Mouse (Mus musculus) cerebellum, adult 2 months (tissue): ENCODE measurements around the gene Map4k3. TPM values are rescaled to one million over a fixed set of nuclear protein-coding genes. Genes with fewer than 3 reads are reported as not detected.

Experiments
- DNase-seq, 2 experiments: peaks; one replicate each; pipeline ENCODE4 v3.0.0; 2021
- H3K27ac ChIP-seq: fragments of 200-500 bp; 2 replicates; pipeline ENCODE4 v1.5.1; 2012; ENCODE audit warnings: low read length, control low read depth, inconsistent platforms; ENCODE audit not compliant: insufficient read depth
- H3K27me3 ChIP-seq: fragments of 200-500 bp; 2 replicates; pipeline ENCODE4 v1.6.1; 2012; ENCODE audit warnings: inconsistent platforms, mild to moderate bottlenecking, low read length, moderate library complexity; ENCODE audit not compliant: control insufficient read depth, insufficient read depth
- H3K4me1 ChIP-seq: fragments of 200-500 bp; 2 replicates; pipeline ENCODE4 v1.6.1; 2011; ENCODE audit warnings: low read length; ENCODE audit not compliant: control insufficient read depth, insufficient read depth
- H3K4me3 ChIP-seq: fragments of 200-500 bp; replicated peaks from 2 replicates; pipeline ENCODE3; 2011; ENCODE audit warnings: mild to moderate bottlenecking, low read depth, low read length, control low read depth; ENCODE audit not compliant: insufficient read depth
- CTCF ChIP-seq: fragments of 200-500 bp; IDR thresholded peaks from 2 replicates; pipeline ENCODE4 v1.5.1; 2011; ENCODE audit warnings: low read depth, mild to moderate bottlenecking, control low read depth, low read length, moderate library complexity, borderline replicate concordance; ENCODE audit not compliant: insufficient read depth
- POLR2A ChIP-seq: fragments of 200-500 bp; IDR thresholded peaks from 2 replicates; pipeline ENCODE4 v1.6.1; 2011; ENCODE audit warnings: low read length, control low read depth, borderline replicate concordance; ENCODE audit not compliant: insufficient read depth
- WGBS: fragments of 180-500 bp; shearing (Covaris S2); methylation state at CpG from one replicate; pipeline ENCODE4 v1.1.7; 2018; 5-methylcytosine and 5-hydroxymethylcytosine counted together
- polyA plus RNA-seq: library from polyadenylated mRNA; depleted of rRNA; stranded (reverse); fragments of >200 nt; gene quantifications from 2 replicates; pipeline ENCODE4 v1.2.3, GENCODE M21; 2012

Gene Map4k3
- polyA plus RNA-seq, 1 experiment, result 45.3 TPM

- Histone ChIP-seq H3K27ac (no peak overlapping the region), H3K27me3 (no peaks in the 10 kb centered on the region), H3K4me3 (no peak overlapping the region), H3K4me1 (peaks cover 39% of the 10 kb centered on the region)
- TF ChIP-seq CTCF (no peak), POLR2A (no peak)
- no peak for DNase-seq
- 52% methylated on average over 6 of the region's 6 CpGs for WGBS
These were observed 21.7 kb downstream of the Map4k3 start for GRCm38 (mm10) chr17:80706608-80707007.

GRCm38 (mm10) chr17:80701687-80702086, 26.6 kb downstream of the Map4k3 start:
- H3K27ac ChIP-seq, result no peak overlapping the region
- DNase-seq, result no peak
- WGBS, result 76% methylated on average over 5 of the region's 5 CpGs

GRCm38 (mm10) chr17:80698930-80699329, 29.4 kb downstream of the Map4k3 start:
- TF ChIP-seq CTCF (no peak), POLR2A (no peak)
- 42% methylated on average over 7 of the region's 7 CpGs for WGBS
- DNase-seq, result no peak
- H3K27ac ChIP-seq, result no peak overlapping the region
- H3K27me3 ChIP-seq, result no peaks in the 10 kb centered on the region
- H3K4me3 ChIP-seq, result no peak overlapping the region
- H3K4me1 ChIP-seq, result peaks cover 19% of the 10 kb centered on the region

More at GRCm38 (mm10) chr17:80701687-80702086, 26.6 kb downstream of the Map4k3 start:
- Histone ChIP-seq H3K27me3 (no peaks in the 10 kb centered on the region), H3K4me1 (peaks cover 30% of the 10 kb centered on the region), H3K4me3 (no peak overlapping the region)
- TF ChIP-seq POLR2A (no peak), CTCF (no peak)

GRCm38 (mm10) chr17:80698191-80698901, 29.9 kb downstream of the Map4k3 start:
- no peak for DNase-seq
- WGBS, result 26% methylated on average over 12 of the region's 12 CpGs
- TF ChIP-seq CTCF (no peak), POLR2A (no peak)
- no peaks in the 10 kb centered on the region for H3K27me3 ChIP-seq
- peaks cover 20% of the 10 kb centered on the region for H3K4me1 ChIP-seq
- no peak overlapping the region for H3K4me3 ChIP-seq
- H3K27ac ChIP-seq, result no peak overlapping the region

- TF ChIP-seq POLR2A (no peak), CTCF (no peak)
- Histone ChIP-seq H3K4me1 (peaks cover 20% of the 10 kb centered on the region), H3K4me3 (no peak overlapping the region), H3K27me3 (no peaks in the 10 kb centered on the region), H3K27ac (no peak overlapping the region)
- no peak for DNase-seq
- WGBS, result 95% methylated on average over 5 of the region's 5 CpGs
These were observed 31.3 kb downstream of the Map4k3 start for GRCm38 (mm10) chr17:80696956-80697355.

GRCm38 (mm10) chr17:80696210-80696609, 32.1 kb downstream of the Map4k3 start:
- TF ChIP-seq CTCF (no peak), POLR2A (no peak)
- no peak for DNase-seq
- Histone ChIP-seq H3K4me1 (peaks cover 20% of the 10 kb centered on the region), H3K27ac (no peak overlapping the region), H3K27me3 (no peaks in the 10 kb centered on the region), H3K4me3 (no peak overlapping the region)
- 86% methylated on average over 6 of the region's 6 CpGs for WGBS

GRCm38 (mm10) chr17:80693707-80694106, 34.6 kb downstream of the Map4k3 start:
- no peak for DNase-seq
- TF ChIP-seq POLR2A (no peak), CTCF (no peak)
- WGBS, result 41% methylated on average over 7 of the region's 7 CpGs
- Histone ChIP-seq H3K27me3 (no peaks in the 10 kb centered on the region), H3K4me3 (no peak overlapping the region), H3K27ac (no peak overlapping the region; the same call in 1 of the 2 replicates), H3K4me1 (peaks cover 21% of the 10 kb centered on the region)

GRCm38 (mm10) chr17:80692183-80692582, 36.1 kb downstream of the Map4k3 start:
- WGBS, result 88% methylated on average over 13 of the region's 13 CpGs
- no peak for TF ChIP-seq POLR2A
- no peak for TF ChIP-seq CTCF
- Histone ChIP-seq H3K27ac (no peak overlapping the region), H3K27me3 (no peaks in the 10 kb centered on the region), H3K4me1 (peaks cover 16% of the 10 kb centered on the region; the same call in 1 of the 2 replicates), H3K4me3 (no peak overlapping the region)
- no peak for DNase-seq
